Comparison of ENCODE assay signal across 8 mouse cellular contexts in genomic region chr10:81496264-81496901, GRCm38 (mm10). TPM values are rescaled to one million over a fixed set of nuclear protein-coding genes. Genes with fewer than 3 reads are reported as not detected.
DNase-seq lines count a peak whose midpoint lies in the region; ATAC-seq and TF ChIP-seq lines count a peak whose summit lies in the region.

Gene Ncln, minus strand, starts transcription at chr10:81496392.

- H3K27me3 ChIP-seq in C2C12 (ENCODE audit: control insufficient read depth, insufficient read depth, insufficient read length) (no peaks in the 10 kb centered on the region), myocyte (ENCODE audit: control insufficient read depth, insufficient read depth, insufficient read length) (no peaks in the 10 kb centered on the region)
- no peaks in the 10 kb centered on the region for H3K27me3 ChIP-seq in erythroblast, embryonic 14.5 days (ENCODE audit: control insufficient read depth)
- no peaks in the 10 kb centered on the region for H3K27me3 ChIP-seq in heart, embryonic 11.5 days (ENCODE audit: control insufficient read depth, insufficient read depth, low read length)
- no peaks in the 10 kb centered on the region for H3K27me3 ChIP-seq in kidney, embryonic 16.5 days (ENCODE audit: insufficient read depth, low read length)
- no peaks in the 10 kb centered on the region for H3K27me3 ChIP-seq in liver, adult 2 months (ENCODE audit: control insufficient read depth, insufficient read depth, low read length)
- no peaks in the 10 kb centered on the region for H3K27me3 ChIP-seq in splenic B cell, adult 2 months (ENCODE audit: control insufficient read depth, insufficient read depth, low read length, poor library complexity, severe bottlenecking)

- peaks cover 32% of the 10 kb centered on the region for H3K79me2 ChIP-seq in C2C12 (ENCODE audit: control insufficient read depth, insufficient read depth)
- peaks cover 17% of the 10 kb centered on the region; the same call in 1 of the 2 replicates for H3K79me2 ChIP-seq in liver, adult 2 months (ENCODE audit: control insufficient read depth, insufficient read depth, low read length)
- peaks cover 23% of the 10 kb centered on the region for H3K79me2 ChIP-seq in myocyte (ENCODE audit: control insufficient read depth, insufficient read depth)

- H3ac ChIP-seq in C2C12 (ENCODE audit: control insufficient read depth, insufficient read length, low read depth) (peak within 1 kb of the TSS; percentile 96), myocyte (ENCODE audit: control insufficient read depth, insufficient read length) (peak within 1 kb of the TSS; percentile 95)

- no peak for TF ChIP-seq CTCF in C2C12 (IDR thresholded peaks at IDR 0.05; ENCODE audit: control insufficient read depth, insufficient read depth, insufficient read length)
- TF ChIP-seq CTCF in brain, embryonic 14.5 days (IDR thresholded peaks at IDR 0.05; ENCODE audit: borderline replicate concordance, extremely low read depth, insufficient read depth, insufficient read length), result no peak
- no peak for TF ChIP-seq CTCF in liver, adult 2 months (IDR thresholded peaks at IDR 0.05; ENCODE audit: low read depth, low read length)

- H3K4me2 ChIP-seq in heart, embryonic 11.5 days, result peak within 1 kb of the TSS; percentile 98
- peak within 1 kb of the TSS; percentile 95 for H3K4me2 ChIP-seq in kidney, embryonic 16.5 days (replicated peaks; ENCODE audit: low read depth, low read length)
- peak within 1 kb of the TSS; percentile 85 for H3K4me2 ChIP-seq in myocyte (ENCODE audit: low read depth)

- H3K36me3 ChIP-seq in C2C12 (ENCODE audit: control insufficient read depth, insufficient read depth), result peaks cover 17% of the 10 kb centered on the region
- H3K36me3 ChIP-seq in erythroblast, embryonic 14.5 days (ENCODE audit: control insufficient read depth), result peaks cover 35% of the 10 kb centered on the region
- peaks cover 15% of the 10 kb centered on the region for H3K36me3 ChIP-seq in heart, embryonic 11.5 days (ENCODE audit: control insufficient read depth, insufficient read depth, low read length)
- peaks cover 14% of the 10 kb centered on the region for H3K36me3 ChIP-seq in kidney, embryonic 16.5 days (ENCODE audit: insufficient read depth, low read length)
- H3K36me3 ChIP-seq in liver, adult 2 months (ENCODE audit: control insufficient read depth, insufficient read depth, low read length), result no peaks in the 10 kb centered on the region; the same call in 1 of the 2 replicates
- peaks cover 10% of the 10 kb centered on the region for H3K36me3 ChIP-seq in myocyte (ENCODE audit: control insufficient read depth, insufficient read depth)
- no peaks in the 10 kb centered on the region; the same call in 1 of the 2 replicates for H3K36me3 ChIP-seq in splenic B cell, adult 2 months (ENCODE audit: control insufficient read depth, insufficient read depth, low read length, poor library complexity, severe bottlenecking)

- H3K4me3 ChIP-seq in C2C12 (ENCODE audit: insufficient read depth, poor library complexity, severe bottlenecking), result peak within 1 kb of the TSS; percentile 92
- H3K4me3 ChIP-seq in erythroblast, embryonic 14.5 days (replicated peaks), result peak within 1 kb of the TSS; percentile 89
- H3K4me3 ChIP-seq in heart, embryonic 11.5 days (ENCODE audit: low read depth, low read length), result peak within 1 kb of the TSS; percentile 90
- H3K4me3 ChIP-seq in kidney, embryonic 16.5 days (ENCODE audit: low read length), result peak within 1 kb of the TSS; percentile 83
- peak within 1 kb of the TSS; percentile 81 for H3K4me3 ChIP-seq in liver, adult 2 months (ENCODE audit: insufficient read depth, low read depth, low read length)
- H3K4me3 ChIP-seq in myocyte, result peak within 1 kb of the TSS; percentile 94

- under 1% methylated on average over 45 of the region's 45 CpGs for WGBS in heart, embryonic 11.5 days (ENCODE audit: insufficient replicate concordance)
- WGBS in kidney, embryonic 16.5 days, result under 1% methylated on average over 45 of the region's 45 CpGs
- under 1% methylated on average over 45 of the region's 45 CpGs for WGBS in liver, adult 2 months

- H3K79me3 ChIP-seq in C2C12 (ENCODE audit: low read depth), result peaks cover 28% of the 10 kb centered on the region

- ATAC-seq in heart, embryonic 11.5 days (replicated peaks; ENCODE audit: insufficient number of reproducible peaks, low FRiP score, low TSS enrichment), result peak; percentile 90
- peak; percentile 97 for ATAC-seq in kidney, embryonic 16.5 days (ENCODE audit: low FRiP score, low TSS enrichment)

- H3K9ac ChIP-seq in heart, embryonic 11.5 days (ENCODE audit: low read depth, low read length), result peak within 1 kb of the TSS; percentile 91
- H3K9ac ChIP-seq in kidney, embryonic 16.5 days (replicated peaks; ENCODE audit: low read length), result peak within 1 kb of the TSS; percentile 93
- peak within 1 kb of the TSS; percentile 89 for H3K9ac ChIP-seq in liver, adult 2 months (ENCODE audit: low read depth, low read length)

- peaks cover 62% of the 10 kb centered on the region for H3K4me1 ChIP-seq in erythroblast, embryonic 14.5 days (ENCODE audit: control insufficient read depth)
- peaks cover 16% of the 10 kb centered on the region for H3K4me1 ChIP-seq in heart, embryonic 11.5 days (ENCODE audit: control insufficient read depth, insufficient read depth, low read length)
- peaks cover 16% of the 10 kb centered on the region for H3K4me1 ChIP-seq in kidney, embryonic 16.5 days (ENCODE audit: insufficient read depth, low read length)
- peaks cover 9% of the 10 kb centered on the region for H3K4me1 ChIP-seq in liver, adult 2 months (ENCODE audit: control insufficient read depth, insufficient read depth, low read length)

- H3K27ac ChIP-seq in heart, embryonic 11.5 days (ENCODE audit: low read depth, low read length), result peak within 1 kb of the TSS; percentile 58
- peak within 1 kb of the TSS; percentile 85 for H3K27ac ChIP-seq in kidney, embryonic 16.5 days (ENCODE audit: low read length)
- H3K27ac ChIP-seq in liver, adult 2 months (replicated peaks; ENCODE audit: insufficient read depth, low read depth, low read length), result peak within 1 kb of the TSS; percentile 71

- peak; percentile 100 for DNase-seq in brain, embryonic 14.5 days (ENCODE audit: low read depth)
- DNase-seq in liver, adult 2 months (ENCODE audit: extremely low read depth, low read depth, low spot score), result peak; percentile 97
- peak; percentile 99 for DNase-seq in splenic B cell, adult 2 months (ENCODE audit: low read depth, low spot score)

- TF ChIP-seq POLR2A in brain, embryonic 14.5 days (IDR thresholded peaks at IDR 0.05; ENCODE audit: borderline replicate concordance, extremely low read depth, insufficient read depth, insufficient read length, poor library complexity, severe bottlenecking), result peak; percentile 73
- TF ChIP-seq POLR2A in liver, adult 2 months (IDR thresholded peaks at IDR 0.05; ENCODE audit: extremely low read depth, insufficient read depth, low read length), result peak; percentile 58; the same call in 1 of the 2 replicates
- TF ChIP-seq POLR2A in myocyte (IDR thresholded peaks at IDR 0.05; ENCODE audit: insufficient read length, low read depth), result peak; percentile 98

- H3K9me3 ChIP-seq in erythroblast, embryonic 14.5 days (ENCODE audit: control insufficient read depth, low read length), result no peaks in the 10 kb centered on the region
- H3K9me3 ChIP-seq in heart, embryonic 11.5 days (replicated peaks; ENCODE audit: control insufficient read depth, low read length), result no peaks in the 10 kb centered on the region
- no peaks in the 10 kb centered on the region for H3K9me3 ChIP-seq in kidney, embryonic 16.5 days (ENCODE audit: low read length)

TF ChIP-seq in C2C12, 6 proteins besides CTCF, POLR2A, EP300 and RAD21:
- TF ChIP-seq MAX (IDR thresholded peaks at IDR 0.05) (peak; percentile 99), CEBPB (IDR thresholded peaks at IDR 0.05; ENCODE audit: low read depth) (no peak)

TF ChIP-seq in myocyte, 11 proteins besides CTCF, POLR2A, EP300 and RAD21:
- TF ChIP-seq TCF3 (IDR thresholded peaks at IDR 0.05; ENCODE audit: insufficient read length, low read depth) (no peak), MYOG (IDR thresholded peaks at IDR 0.05; ENCODE audit: control insufficient read depth in 1 of 3, insufficient read depth in 1 of 3, insufficient read length in 2 of 3, low read depth in 2 of 3) (peak in 1 of 3 experiments; percentile 43), POLR2AphosphoS2 (IDR thresholded peaks at IDR 0.05; ENCODE audit: insufficient read length, low read depth) (peak; percentile 95), REST (IDR thresholded peaks at IDR 0.05; ENCODE audit: insufficient read depth, insufficient read length) (no peak), USF1 (IDR thresholded peaks at IDR 0.05; ENCODE audit: low read depth) (no peak), CEBPB (IDR thresholded peaks at IDR 0.05; ENCODE audit: insufficient read depth, poor library complexity, severe bottlenecking) (no peak), MYOD1 (IDR thresholded peaks at IDR 0.05; ENCODE audit: control insufficient read depth in 1 of 3, insufficient read length in 2 of 3, low read depth in 2 of 3) (peak in 1 of 3 experiments; percentile 4), E2F4 (IDR thresholded peaks at IDR 0.05; ENCODE audit: insufficient read depth) (peak; percentile 84), TCF12 (IDR thresholded peaks at IDR 0.05; ENCODE audit: insufficient read depth, poor library complexity, severe bottlenecking) (no peak), SRF (IDR thresholded peaks at IDR 0.05; ENCODE audit: control insufficient read depth, insufficient read length, low read depth) (peak; percentile 47), MAX (IDR thresholded peaks at IDR 0.05; ENCODE audit: low read depth) (peak; percentile 93)
TF ChIP-seq in myocyte: peak in this region for 6.

RNA-seq across cellular contexts. Expression of gene Ncln, which starts in this region (rescaled TPM):
- polyA plus RNA-seq in C2C12 (2012; fragmentation: generic; extraction: Trizol), result 122 TPM
- 152 and 206 TPM in 2 replicates for polyA plus RNA-seq in brain, embryonic 14.5 days (2012; rRNA removed)
- 6.2 and 7.9 TPM in 2 replicates for polyA plus RNA-seq in erythroblast, embryonic 14.5 days (2012)
- polyA plus RNA-seq in heart, embryonic 11.5 days (2014; fragmentation: Nextera tagmentation; extraction: Ambion mirVana), result 40.9 and 49.0 TPM in 2 replicates
- 107 and 112 TPM in 2 replicates for polyA plus RNA-seq in kidney, embryonic 16.5 days (2015; fragmentation: Nextera tagmentation; extraction: Ambion mirVana)
- 31.6 and 48.6 TPM in 2 replicates for total RNA-seq in liver, adult 2 months (2014; rRNA removed)
- 138 and 159 TPM in 2 replicates for polyA plus RNA-seq in liver, adult 2 months (2012; rRNA removed)
- polyA plus RNA-seq in myocyte (2012; fragmentation: generic; extraction: Trizol), result 153 TPM

Comparison
In these comparisons a context has a peak if more than half of its experiments do, and no peak if none do; other contexts are left out.
1. Peak in every context shown above with its lines: DNase-seq, ATAC-seq, H3K4me3 ChIP-seq and H3K27ac ChIP-seq.